Mouse (Mus musculus) testis, adult 2 months (tissue): Measurements from ENCODE around the gene Vdac1. TPM values are rescaled to one million over a fixed set of nuclear protein-coding genes. Genes with fewer than 3 reads are reported as not detected.
"Not testable (repeated sequence)": the region's sequence is repeated elsewhere in the genome, so short reads cannot be mapped to it uniquely, and the experiment has no call there.

Experiments used
- H3K27ac ChIP-seq: fragments of 200-500 bp; 2 replicates; pipeline ENCODE4 v1.5.1; 2012; ENCODE audit warnings: low read depth, low read length; ENCODE audit not compliant: control insufficient read depth, insufficient read depth
- H3K27me3 ChIP-seq: fragments of 200-500 bp; 2 replicates; pipeline ENCODE4 v1.6.1; 2012; ENCODE audit warnings: mild to moderate bottlenecking, low read length, moderate library complexity; ENCODE audit not compliant: control insufficient read depth, insufficient read depth
- H3K36me3 ChIP-seq: fragments of 200-500 bp; 2 replicates; pipeline ENCODE4 v1.6.1; 2012; ENCODE audit warnings: mild to moderate bottlenecking, low read length; ENCODE audit not compliant: control insufficient read depth, insufficient read depth
- H3K4me1 ChIP-seq: fragments of 200-500 bp; 2 replicates; pipeline ENCODE4 v1.6.1; 2012; ENCODE audit warnings: low read length; ENCODE audit not compliant: control insufficient read depth, insufficient read depth
- H3K4me3 ChIP-seq: fragments of 200-500 bp; 2 replicates; pipeline ENCODE4 v1.5.1; 2012; ENCODE audit warnings: low read depth, mild to moderate bottlenecking, low read length, moderate library complexity, mixed read lengths; ENCODE audit not compliant: control insufficient read depth
- CTCF ChIP-seq: fragments of 200-500 bp; IDR thresholded peaks from 2 replicates; pipeline ENCODE4 v1.5.1; 2012; ENCODE audit warnings: low read depth, mild to moderate bottlenecking, inconsistent platforms, low read length, moderate library complexity; ENCODE audit not compliant: control insufficient read depth, insufficient read depth, insufficient replicate concordance
- POLR2A ChIP-seq: fragments of 200-500 bp; IDR thresholded peaks from 2 replicates; pipeline ENCODE4 v1.6.1; 2012; ENCODE audit warnings: low read depth, mild to moderate bottlenecking, inconsistent platforms, low read length, moderate library complexity; ENCODE audit not compliant: control insufficient read depth
- polyA plus RNA-seq: library from polyadenylated mRNA; depleted of rRNA; stranded (reverse); fragments of >200 nt; gene quantifications from 2 replicates; pipeline ENCODE4 v1.2.3, GENCODE M21; 2012

The Vdac1 gene
- polyA plus RNA-seq, 1 experiment = 16.7 TPM

DNA sequence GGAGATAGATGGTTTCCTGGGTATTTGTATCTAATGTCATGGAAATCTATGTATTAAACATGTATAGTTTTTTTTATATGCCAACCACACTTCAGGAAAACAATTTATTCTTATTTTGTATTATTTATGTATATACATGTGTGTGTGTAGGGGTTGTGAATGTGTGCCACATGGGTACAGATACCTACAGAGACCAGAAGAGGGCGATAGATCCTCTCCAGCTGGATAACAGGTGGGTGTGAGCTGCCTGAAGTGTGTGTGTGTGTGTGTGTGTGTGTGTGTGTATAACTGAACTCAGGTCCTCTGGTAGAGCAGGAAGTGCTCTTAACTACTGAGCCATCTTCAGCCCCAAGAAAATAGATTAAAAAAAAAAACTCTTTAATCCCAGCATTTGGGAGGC lies 5.1 kb upstream of the Vdac1 start:
- Histone ChIP-seq H3K27me3 (no peaks in the 10 kb centered on the region; the same call in 1 of the 2 replicates), H3K27ac (no peak overlapping the region), H3K4me3 (no peak overlapping the region), H3K36me3 (no peaks in the 10 kb centered on the region), H3K4me1 (peaks cover 9% of the 10 kb centered on the region)
- TF ChIP-seq POLR2A (no peak), CTCF (no peak)

DNA sequence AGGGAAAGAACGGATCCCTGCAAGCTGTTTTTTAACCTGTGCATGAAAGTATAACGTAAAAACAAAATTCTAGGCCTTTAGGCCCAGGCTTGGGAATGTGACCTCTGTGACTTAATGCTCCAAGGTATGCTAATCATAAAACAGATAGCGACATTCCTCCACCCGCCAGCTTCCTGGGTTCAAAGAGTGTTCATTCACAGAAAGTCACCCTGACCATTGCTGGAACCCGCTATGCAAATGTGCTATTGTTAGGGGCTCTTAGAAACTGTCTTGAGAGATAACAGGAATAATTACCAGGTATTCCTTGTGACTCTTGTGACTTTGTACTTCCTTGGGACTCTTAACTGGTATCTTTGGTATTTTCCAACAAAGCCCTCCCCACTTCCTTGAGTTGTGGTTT lies 3.6 kb upstream of the Vdac1 start:
- not testable (repeated sequence) for H3K36me3 ChIP-seq

DNA sequence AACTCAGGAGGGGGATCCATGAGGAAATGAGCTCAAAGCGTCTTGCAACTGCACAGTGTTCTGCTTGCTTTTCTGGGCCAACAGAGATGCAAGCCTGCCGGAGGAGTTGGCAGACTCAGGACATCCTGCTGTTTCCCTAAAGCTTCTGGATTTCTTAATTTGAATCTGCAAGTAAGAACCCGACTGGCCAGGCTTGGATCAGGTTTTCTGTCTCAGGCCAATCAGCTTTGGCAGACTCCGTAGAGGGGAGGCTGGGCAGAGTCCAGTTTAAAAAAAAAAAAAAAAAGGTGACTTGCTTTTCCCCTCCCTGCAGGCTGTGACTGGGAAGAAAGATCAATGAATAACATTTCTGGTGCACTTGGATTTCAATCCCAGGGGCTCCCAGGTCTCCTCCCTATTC lies 2.1 kb upstream of the Vdac1 start:
- no peak overlapping the region for H3K27ac ChIP-seq
- no peaks in the 10 kb centered on the region for H3K36me3 ChIP-seq
- H3K27me3 ChIP-seq = no peaks in the 10 kb centered on the region; the same call in 1 of the 2 replicates
- TF ChIP-seq POLR2A (no peak), CTCF (no peak)
- H3K4me3 ChIP-seq = no peak overlapping the region
- peaks cover 21% of the 10 kb centered on the region for H3K4me1 ChIP-seq

More for the DNA sequence above, 3.6 kb upstream of the Vdac1 start:
- peaks cover 20% of the 10 kb centered on the region for H3K4me1 ChIP-seq
- H3K27ac ChIP-seq, H3K4me3 ChIP-seq, H3K27me3 ChIP-seq: not testable (repeated sequence)

DNA sequence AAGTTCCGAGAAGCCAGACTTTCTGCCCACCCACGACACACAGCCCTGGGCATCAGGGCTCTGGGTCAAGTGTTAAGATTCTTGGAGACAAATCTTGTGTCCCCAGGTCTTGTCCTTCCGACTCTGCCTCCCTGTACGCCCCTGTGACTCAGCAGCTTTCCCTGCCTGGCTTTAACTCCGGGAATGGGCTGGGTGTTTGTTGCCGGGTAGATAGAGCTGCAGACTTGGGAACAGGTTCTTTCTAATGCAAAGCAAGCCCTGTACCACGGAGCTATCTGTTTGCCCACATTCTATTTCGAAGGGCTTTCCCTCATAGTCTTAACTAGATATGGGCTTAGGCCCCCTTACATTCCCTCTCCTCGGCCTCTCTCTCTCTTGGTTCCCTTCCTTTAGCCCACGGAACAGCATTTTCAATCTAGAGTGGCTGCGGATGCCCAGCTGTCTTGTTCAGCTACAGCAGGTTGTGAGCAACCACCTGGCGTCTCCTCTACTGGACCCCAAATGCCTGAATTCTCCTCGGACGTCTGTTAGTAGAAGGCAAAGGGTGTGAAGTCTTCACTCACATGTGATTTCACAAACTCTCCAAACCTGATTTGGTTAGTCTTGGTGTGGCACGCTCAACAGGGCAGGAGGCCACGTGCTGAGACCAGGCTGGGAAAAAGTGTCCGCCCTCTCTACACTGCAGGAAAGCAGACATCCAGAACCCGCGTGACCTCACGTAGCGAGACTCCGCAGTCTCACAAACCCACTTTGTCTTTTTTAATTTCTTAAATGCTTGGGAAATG lies 782 bp upstream of the Vdac1 start:
- peaks cover 21% of the 10 kb centered on the region for H3K4me1 ChIP-seq
- peak overlapping the region; percentile 89 for H3K27ac ChIP-seq
- H3K27me3 ChIP-seq = no peaks in the 10 kb centered on the region; the same call in 1 of the 2 replicates
- TF ChIP-seq CTCF = no peak
- TF ChIP-seq POLR2A = no peak
- H3K36me3 ChIP-seq = no peaks in the 10 kb centered on the region
- peak overlapping the region; percentile 95 for H3K4me3 ChIP-seq

DNA sequence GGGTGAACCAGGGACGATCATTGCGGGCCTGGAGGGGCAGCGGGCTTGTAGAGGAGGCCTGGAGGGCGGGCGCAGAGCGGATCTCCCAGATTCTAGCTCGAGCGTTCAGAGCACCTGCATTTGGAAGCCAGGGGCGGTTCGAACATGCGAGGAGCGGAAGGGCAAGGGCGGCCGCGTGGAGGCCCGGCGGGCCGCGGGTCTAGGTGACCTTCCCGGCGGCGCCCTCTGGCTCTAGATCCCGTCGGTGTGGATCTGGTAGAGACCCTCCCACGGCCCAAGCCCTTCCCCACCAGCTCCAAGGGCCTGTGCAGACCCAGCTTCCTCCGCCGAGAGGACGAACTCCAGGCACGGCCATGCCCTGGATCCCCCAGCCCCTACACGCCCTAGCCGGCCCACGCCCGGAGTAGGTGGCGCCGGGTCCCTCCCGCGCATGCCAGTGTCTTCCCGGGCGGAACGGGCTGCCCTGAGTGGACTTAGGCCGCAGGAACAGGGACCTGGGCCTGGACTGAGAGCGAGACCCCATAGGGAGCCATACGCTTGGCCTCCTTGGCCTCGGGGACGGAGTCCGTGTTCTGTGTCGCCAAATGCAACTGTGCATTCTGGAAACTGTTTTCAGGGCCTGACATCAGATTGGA lies 744 bp downstream of the Vdac1 start:
- TF ChIP-seq POLR2A (peak; percentile 38; the same call in 1 of the 2 replicates), CTCF (no peak)
- Histone ChIP-seq H3K4me1 (peaks cover 21% of the 10 kb centered on the region), H3K27ac (peak overlapping the region; percentile 94)

DNA sequence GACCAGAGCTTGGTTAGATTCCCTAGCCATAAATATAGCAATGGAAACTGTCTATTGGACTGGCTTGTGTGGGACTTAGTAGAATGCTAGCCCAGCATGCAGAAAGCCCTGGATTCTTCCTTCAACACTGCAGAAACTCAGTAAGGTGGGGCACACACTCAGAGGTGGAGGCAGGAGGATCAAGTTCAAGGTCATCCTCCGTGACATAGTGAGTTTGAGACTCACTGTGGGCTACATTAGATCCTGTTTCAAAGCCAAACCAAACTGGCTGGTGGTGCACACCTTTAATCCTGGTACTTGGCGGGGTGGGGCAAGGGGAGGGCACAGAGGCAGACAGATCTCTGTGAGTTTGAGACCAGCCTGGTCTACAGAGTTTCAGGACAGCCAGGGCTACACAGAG lies 3.7 kb downstream of the Vdac1 start:
- TF ChIP-seq CTCF (no peak), POLR2A (no peak)
- Histone ChIP-seq H3K4me1 (peaks cover 21% of the 10 kb centered on the region), H3K36me3 (no peaks in the 10 kb centered on the region), H3K27ac (no peak overlapping the region), H3K27me3 (no peaks in the 10 kb centered on the region; the same call in 1 of the 2 replicates), H3K4me3 (no peak overlapping the region)

More for the DNA sequence above, 744 bp downstream of the Vdac1 start:
- Histone ChIP-seq H3K27me3 (no peaks in the 10 kb centered on the region; the same call in 1 of the 2 replicates), H3K36me3 (no peaks in the 10 kb centered on the region), H3K4me3 (peak overlapping the region; percentile 95)

DNA sequence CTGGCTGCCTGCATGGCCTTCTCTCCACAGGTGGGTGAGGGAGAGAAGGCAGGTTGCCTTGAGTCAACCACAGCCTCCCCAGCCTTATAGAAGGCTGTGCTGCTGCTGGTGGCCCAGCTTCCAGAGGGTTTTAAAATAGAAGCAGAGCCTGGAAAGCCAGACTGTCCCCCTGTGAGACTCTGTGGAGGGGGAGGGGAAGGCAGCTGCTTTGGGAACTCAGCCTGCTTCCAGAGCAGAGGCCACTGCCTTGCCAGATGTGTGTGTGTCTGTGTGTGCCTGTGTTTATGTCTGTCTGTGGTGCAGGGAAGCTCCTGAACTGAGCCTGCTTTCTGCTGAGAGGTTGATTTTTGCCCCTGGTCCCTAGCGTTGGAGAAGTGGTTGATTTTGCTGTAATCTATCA lies 4.5 kb downstream of the Vdac1 start:
- Histone ChIP-seq H3K27me3 (no peaks in the 10 kb centered on the region), H3K4me1 (peaks cover 15% of the 10 kb centered on the region), H3K4me3 (no peak overlapping the region), H3K27ac (no peak overlapping the region), H3K36me3 (no peaks in the 10 kb centered on the region)
- TF ChIP-seq CTCF (no peak), POLR2A (no peak)
